Mouse (Mus musculus) gastrocnemius, postnatal 4 days (tissue): ENCODE measurements around the gene Syne3. TPM values are rescaled to one million over a fixed set of nuclear protein-coding genes. Genes with fewer than 3 reads are reported as not detected.

Source experiments
- DNase-seq, 2 experiments: peaks; one replicate each; pipeline ENCODE4 v3.0.0; 2021 to 2022; ENCODE audit warnings: low spot score in 2 of 2, mixed read lengths in 2 of 2
- long read RNA-seq, 2 experiments: library from polyadenylated mRNA; stranded (forward); transcript quantifications; one replicate each; pipeline ENCODE4 v2.0.0; 2021
- total RNA-seq, 2 experiments: library from RNA; stranded (reverse); gene quantifications; 2 replicates each; pipeline ENCODE4 v1.2.3; 2021

The Syne3 gene
- total RNA-seq, result 10 to 100 TPM; 17.7 to 19.2 TPM
- long read RNA-seq, experiment 1, partial matches to known transcripts, result 1 of 4 reads
- long read RNA-seq, experiment 1, other reads (novel, unspliced or antisense), result 3 of 4 reads
- long read RNA-seq, experiment 2, partial matches to known transcripts, result 0 of 3 reads
- long read RNA-seq, experiment 2, other reads (novel, unspliced or antisense), result 3 of 3 reads

GRCm38 (mm10) chr12:105009370-105010212 is at the start of gene Syne3:
Gene Syne3, minus strand, starts transcription at chr12:105009809.
- peak; percentile 69 to 77 for DNase-seq

- DNase-seq, result no peak
Measured at GRCm38 (mm10) chr12:105055308-105055707, 45.7 kb upstream of the Syne3 start.

GRCm38 (mm10) chr12:105054041-105054440 is 44.4 kb upstream of the Syne3 start:
- DNase-seq, result no peak

- no peak for DNase-seq
Measured at GRCm38 (mm10) chr12:105050898-105051297, 41.3 kb upstream of the Syne3 start.

- DNase-seq, result no peak
Measured at GRCm38 (mm10) chr12:105049813-105050212, 40.2 kb upstream of the Syne3 start.

GRCm38 (mm10) chr12:105048301-105048863 is 38.8 kb upstream of the Syne3 start:
- DNase-seq, result no peak

GRCm38 (mm10) chr12:105044775-105045174 is 35.2 kb upstream of the Syne3 start:
- DNase-seq, result no peak

GRCm38 (mm10) chr12:105043081-105043480 is 33.5 kb upstream of the Syne3 start:
- no peak for DNase-seq

GRCm38 (mm10) chr12:105040950-105041349 is 31.3 kb upstream of the Syne3 start:
- no peak for DNase-seq

- DNase-seq, result no peak
Measured at GRCm38 (mm10) chr12:105039578-105040289, 30.1 kb upstream of the Syne3 start.

- no peak for DNase-seq
Measured at GRCm38 (mm10) chr12:105038918-105039317, 29.3 kb upstream of the Syne3 start.

- DNase-seq, result no peak
Measured at GRCm38 (mm10) chr12:105038211-105038610, 28.6 kb upstream of the Syne3 start.

GRCm38 (mm10) chr12:105034130-105034769 is 24.6 kb upstream of the Syne3 start:
- DNase-seq, result no peak

GRCm38 (mm10) chr12:105032832-105033775 is 23.5 kb upstream of the Syne3 start:
- no peak for DNase-seq

GRCm38 (mm10) chr12:105032147-105032831 is 22.7 kb upstream of the Syne3 start, which contains the start of gene Glrx5:
Gene Glrx5, plus strand, starts transcription at chr12:105032688.
- DNase-seq, result peak; percentile 91 to 98

GRCm38 (mm10) chr12:105031081-105032058 is 21.8 kb upstream of the Syne3 start:
- DNase-seq, result no peak

- no peak for DNase-seq
Measured at GRCm38 (mm10) chr12:105029890-105030289, 20.3 kb upstream of the Syne3 start.
